Mouse (Mus musculus): ENCODE data around the gene Tgfbrap1.
"Not testable (repeated sequence)": the region's sequence is repeated elsewhere in the genome, so short reads cannot be mapped to it uniquely, and the experiment has no call there.

Gene Tgfbrap1

DNA sequence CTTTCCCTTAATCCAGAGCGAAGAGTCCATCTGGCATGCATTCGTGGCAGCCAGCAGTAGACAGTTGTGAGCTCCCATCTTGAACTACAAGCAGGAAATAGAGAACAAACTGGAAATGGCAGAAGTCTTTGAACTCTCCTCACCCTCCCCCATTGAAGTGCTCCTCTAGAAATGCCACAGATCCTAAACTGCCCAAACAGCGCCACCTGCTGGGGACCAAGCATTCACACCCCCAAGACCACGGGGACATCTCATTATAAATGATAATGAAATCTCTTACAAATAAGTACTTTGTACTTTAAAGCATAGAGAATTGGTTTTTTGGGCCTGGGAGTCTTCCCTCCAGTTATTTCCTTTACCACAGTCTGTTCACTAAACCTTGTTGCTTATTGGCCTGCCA, 12.1 kb upstream of the Tgfbrap1 start:
- peak; percentile 29 for DNase-seq (ENCODE audit: low spot score)

DNA sequence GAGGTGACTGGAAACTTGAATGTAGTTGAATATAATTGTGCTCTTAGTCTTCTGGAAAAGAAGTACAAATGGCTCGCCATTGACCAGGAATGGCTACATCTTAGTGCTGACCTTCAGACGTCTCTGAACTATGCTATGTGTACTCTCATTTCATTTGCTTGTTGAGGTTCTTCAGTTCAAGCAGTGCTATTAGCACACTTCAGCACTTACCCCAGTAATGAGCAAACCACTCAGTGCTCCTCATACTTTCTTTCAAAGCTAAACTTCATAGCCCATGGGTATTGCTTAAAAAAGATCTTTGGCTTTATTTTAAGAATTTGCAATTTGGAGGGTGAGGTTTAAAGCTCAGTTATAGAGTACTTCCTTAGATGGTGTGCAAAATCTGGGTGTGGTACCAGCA, 10.3 kb upstream of the Tgfbrap1 start:
- DNase-seq (ENCODE audit: low spot score): no peak

DNA sequence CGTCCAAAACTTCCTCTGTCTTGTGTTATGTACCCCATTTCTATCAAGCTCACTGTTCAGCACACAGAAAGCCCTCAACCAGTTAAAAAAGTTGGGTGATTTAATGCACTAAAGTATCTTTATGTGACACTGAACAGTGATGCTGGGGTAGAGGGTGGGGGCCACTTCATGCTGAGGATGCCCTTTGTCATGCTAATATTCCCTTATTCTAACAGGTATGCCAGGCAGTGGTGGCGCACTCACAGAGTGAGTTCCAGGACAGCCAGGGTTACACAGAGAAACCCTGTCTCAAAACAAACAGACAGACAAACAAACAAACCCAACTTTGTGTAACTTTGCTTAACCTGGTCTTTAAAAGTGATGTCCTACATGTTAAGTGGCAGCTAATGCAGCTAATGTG, 4.2 kb downstream of the Tgfbrap1 start:
- DNase-seq (ENCODE audit: low spot score): no peak

DNA sequence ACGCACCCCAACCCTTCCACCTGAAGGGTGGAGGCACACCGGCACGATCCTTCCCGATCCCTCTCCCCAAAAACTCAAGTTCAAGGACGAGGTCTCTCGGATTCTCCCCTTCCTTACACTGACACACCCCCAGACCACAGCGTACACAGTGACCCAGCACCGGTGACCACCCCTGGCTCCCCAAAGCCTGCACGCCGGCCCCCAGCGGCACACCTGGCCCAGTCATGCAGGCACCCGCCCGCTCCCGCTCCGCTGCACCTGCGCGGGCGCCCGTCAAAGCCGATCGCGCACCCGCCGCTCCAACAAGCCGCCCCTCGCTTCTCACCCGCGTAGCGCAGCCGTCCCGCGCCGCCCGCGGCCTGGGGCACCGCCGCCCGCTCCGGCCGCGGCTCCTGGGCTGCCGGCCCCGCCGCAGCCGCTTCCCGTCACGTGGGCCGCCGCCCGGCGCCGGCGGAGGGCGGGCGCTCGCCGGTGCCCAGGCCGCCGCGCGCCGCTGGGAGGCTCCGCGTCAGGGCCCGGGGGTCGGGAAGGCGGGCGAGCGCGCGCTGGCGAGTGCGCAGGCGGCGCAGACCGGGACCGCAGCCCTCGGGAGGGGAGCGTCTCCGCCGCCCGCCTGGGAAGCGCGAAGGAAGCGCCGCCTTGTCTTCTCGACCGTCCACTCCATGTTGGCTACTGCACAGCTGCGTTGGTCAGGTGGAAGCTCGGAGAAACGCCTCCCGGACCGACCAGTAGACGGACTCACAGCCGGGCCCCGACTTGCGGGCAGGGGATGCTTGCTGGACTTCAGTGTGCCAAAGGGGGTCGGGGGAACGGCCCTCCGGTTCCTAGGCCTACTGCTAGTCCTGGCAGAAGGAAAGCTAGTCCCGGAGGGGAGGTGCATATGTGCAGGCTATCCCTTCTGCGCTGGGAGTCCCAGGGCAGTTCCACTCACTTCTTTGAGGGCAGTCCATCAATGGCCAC, 6.1 kb downstream of the Tgfbrap1 start:
- peak; percentile 57 for DNase-seq (ENCODE audit: low spot score)

DNA sequence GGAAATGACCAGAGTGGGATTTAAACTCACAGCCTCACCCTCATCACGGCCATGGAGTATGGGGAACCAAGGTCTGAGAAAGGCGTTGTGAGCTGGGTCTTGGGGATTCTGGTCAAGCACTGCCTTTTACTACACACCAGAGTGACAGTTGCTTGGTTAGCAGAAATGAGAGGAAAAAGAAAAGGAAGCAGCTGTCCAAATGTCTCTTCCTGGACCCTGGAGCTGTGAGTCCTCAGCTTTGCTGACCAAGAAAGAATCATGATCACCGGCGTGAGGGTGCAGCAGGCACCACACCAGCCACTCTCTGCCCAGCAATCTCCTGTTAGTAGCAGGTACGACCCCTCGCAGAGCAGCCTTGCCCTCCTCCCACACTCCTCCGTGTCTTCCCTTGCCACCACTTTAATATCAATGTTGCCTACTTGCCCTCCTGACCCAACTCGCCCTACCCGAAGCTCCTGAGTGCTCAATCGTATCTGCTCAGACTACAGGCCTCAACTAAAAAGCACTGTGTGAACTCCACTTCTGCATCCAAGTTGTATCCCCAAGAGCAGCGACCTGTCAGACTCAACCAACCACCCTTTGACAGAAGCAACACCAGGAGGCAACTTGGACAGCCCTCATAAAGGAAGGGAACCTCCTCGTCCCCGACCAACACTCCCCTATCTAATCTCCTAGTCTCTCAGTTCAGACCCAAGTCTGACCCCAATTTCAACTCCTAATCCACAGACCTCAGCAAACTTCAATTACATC, 7.0 kb downstream of the Tgfbrap1 start:
- DNase-seq (ENCODE audit: low spot score): no peak

DNA sequence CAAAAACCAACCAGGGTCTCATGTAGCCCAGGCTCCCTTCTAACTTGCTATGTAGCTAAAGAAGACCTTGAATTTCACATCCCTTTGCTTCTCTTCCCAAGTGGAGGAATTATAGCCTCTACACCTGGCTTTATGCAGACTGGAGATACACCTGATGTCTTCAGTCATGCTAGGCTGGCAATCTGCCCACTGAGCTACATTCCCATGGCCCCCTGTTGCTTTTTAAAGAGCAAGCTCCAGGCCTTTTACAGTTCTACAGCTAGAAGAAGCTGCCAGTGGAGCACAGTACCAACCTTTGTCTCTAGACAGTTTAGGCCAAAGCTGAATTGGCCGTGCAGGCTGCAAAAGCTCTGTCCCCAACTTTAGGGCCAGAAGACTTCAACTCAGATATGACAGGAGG, 8.0 kb downstream of the Tgfbrap1 start:
- no peak for DNase-seq (ENCODE audit: low spot score)

DNA sequence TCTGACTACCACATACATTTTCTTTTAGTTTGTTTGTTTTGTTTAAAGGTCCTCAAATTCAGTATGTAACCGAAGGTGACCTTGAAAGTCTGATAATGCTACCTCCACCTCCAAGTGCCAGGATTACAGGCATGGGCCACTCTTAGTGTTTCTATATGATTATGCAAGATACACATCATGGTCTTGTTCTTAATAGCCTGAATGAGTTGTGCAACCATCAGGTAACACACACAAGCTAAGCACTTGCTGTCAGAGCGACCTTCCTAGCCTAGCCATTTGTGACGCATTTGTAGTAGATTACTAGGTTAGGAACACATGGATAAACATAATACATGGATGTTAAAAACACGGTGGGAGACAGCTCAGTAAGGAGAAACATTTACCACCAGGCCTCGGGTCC, 15.5 kb downstream of the Tgfbrap1 start:
- no peak for DNase-seq (ENCODE audit: low spot score)

DNA sequence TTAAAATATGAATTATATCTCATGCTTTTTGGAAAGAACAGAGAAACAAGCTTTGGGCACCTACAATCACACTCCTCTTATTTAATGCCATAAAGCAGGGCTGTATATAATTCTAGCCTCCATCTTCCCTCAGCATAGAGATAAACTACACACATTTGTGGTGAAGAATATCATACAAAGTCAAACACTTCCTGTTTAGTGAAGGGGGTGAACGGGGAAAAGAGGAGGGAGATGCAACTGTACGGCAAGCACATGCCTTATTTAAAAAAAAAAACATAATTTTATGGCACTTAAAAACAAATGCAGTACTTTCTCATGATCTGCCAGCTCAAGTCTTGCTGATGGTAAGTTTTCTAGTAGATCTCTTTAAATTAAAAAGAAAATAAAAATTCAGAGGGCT, 20.3 kb downstream of the Tgfbrap1 start:
- no peak for DNase-seq (ENCODE audit: low spot score)

DNA sequence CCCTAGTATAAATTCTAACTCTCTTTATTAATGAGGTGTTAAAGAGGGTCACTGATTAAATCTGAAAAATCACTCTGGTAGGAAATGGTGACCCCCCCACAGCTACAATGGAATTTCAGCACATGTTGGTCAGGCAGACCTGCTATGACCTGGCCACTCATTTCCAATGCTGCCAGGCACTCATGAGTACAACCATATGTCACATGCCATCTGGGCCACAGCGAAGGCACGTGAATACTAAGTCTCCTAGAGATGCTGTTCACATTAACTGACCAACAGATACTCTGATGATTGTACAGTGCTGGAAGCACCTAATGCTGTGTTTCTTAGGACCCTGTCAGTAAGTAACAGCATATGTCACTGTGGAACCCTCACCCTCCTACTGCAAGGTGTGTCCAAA, 23.6 kb downstream of the Tgfbrap1 start:
- no peak for DNase-seq (ENCODE audit: low spot score)

DNA sequence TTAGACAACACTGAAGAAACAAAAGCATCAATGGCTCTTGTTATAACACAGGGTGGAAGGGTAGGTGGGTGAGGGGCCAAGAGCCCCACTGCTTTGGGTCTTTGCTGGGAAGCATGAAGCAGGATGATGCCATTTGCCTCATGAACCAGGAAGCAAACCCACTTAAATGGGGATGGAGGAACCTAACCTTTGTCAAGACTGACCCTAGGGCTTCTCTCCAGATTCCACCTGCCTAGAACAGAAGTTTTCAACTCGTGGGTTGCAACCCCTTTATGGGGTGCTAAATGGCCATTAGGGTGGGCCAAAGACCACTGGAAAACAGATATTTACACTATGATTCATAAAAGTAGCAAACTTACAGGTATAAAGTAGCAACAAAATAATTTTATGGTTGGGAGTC, 25.9 kb downstream of the Tgfbrap1 start:
- DNase-seq (ENCODE audit: low spot score): no peak

DNA sequence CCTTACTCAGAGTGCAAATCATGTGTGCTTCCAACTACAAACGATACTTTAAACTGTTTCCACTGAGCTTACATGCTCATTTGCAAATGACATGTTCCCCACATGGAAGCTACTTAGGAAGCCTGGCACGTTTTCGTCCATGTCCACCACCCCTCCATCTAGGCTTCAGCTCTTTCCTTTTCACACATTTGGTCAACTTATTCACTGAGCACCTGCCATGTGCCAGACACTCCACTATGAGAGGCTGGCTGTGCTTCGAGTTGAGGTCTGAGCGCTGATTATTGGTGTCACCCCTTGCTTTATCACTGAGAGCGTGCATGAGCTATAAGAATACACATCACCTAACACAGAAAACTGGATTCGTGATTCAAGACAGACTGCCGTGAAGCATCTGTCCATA, 26.4 kb downstream of the Tgfbrap1 start:
- no peak for DNase-seq (ENCODE audit: low spot score)

DNA sequence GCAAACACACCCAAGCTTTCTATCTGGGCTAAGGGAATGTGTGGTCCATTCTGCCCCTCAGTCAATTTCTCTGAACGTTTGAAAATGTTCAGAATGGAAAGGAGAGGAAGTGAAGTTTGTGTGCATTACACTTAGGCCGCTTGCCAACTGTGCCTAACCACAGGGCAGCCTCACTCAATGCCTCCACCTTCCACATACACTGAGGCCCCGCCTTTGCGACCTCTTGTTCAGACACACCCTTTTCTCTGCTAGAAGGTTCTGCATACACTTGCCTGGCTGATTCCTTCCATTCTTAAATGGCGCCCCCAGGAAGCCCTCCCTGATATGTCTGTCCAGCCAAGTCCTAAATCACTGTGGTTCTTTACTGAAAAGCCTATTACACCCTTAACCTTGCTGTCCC, 27.7 kb downstream of the Tgfbrap1 start:
- DNase-seq (ENCODE audit: low spot score): no peak

DNA sequence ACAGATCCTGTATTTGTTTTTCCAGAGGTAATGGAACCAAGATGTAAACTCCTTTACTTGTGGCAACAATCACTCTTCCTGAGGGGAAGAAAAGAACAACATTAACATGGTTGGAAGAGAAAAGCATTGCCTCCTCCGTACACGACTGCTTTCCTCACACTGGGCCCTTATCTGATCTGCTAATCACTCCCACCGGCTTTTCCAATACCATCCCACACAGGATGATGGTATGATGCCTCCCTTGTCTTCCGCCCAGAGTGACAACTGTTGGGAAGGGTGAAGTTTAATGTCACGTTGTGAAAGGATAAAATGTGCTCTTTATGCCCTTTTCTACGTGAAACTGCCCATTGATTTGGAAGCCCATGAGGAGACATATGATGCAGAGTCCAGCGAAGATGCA, 30.9 kb downstream of the Tgfbrap1 start:
- DNase-seq (ENCODE audit: low spot score): no peak

DNA sequence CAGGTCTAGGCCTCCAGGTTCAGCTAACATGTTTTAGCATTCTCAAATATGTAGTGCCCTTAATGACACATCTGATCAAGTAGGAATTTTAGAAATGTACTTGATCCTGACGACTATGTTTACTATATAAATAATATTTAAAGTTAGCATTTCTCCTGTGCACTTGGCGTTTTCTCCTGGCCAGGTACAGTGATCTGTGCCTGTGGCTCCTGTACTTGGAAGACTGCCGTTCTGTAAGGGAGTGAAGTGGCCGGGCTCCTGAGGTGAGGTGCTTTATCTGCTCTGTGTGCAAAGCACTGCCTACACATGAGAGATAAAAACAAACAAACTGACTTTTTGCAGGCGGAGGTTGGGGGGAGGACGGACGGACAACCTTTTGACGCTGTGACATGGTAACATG, 31.9 kb downstream of the Tgfbrap1 start:
- no peak for DNase-seq (ENCODE audit: low spot score)

DNA sequence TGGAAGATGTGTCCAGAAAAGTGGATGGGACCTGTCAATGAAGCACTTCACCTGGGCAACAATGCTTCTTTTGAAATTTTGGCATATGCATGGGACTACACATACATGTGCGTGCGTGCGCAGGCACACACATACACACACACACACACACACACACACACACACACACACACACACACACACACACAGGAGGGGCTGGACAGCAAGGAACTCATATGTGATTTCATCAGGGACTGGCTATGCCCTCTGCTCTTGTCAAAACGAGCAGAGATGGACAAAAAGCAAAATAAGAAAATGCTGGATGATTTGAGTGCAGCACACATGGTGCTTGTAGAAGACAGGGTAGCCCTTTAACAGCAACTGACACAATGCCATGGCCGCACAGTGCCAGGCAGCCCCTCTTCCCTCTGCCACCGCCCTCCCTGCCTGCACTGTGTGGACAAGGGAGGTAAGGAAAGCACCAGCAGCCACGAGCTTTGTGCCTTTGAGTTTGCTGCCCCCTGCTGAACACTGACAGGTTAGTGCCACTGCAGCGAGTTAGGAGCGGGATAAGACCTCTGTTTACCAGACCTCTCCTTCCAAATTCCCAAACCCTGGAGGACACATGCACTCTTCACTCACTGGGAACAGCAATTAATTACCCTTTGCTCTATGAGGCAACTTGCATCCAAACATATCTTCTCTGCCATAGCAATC, 32.7 kb downstream of the Tgfbrap1 start:
- DNase-seq (ENCODE audit: low spot score): no peak

DNA sequence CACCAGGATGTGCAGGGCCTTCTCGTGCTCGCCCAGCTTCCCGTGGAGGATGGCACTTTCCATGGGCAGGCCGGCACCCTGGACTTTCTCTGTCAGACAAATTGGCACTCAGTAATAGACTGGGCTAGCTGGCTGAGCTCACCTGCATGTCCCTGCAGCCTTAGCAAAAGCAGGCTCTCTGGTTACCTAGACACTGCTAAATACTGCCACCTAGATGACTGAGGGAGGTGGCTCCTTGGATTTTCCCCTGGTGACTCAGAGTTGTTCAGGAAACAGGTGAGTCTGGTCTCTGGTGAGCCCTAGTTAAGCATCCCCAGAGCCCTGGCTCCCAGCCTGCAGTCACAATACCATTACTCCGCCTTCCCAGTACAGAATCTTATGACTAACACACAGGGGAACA, 46.5 kb downstream of the Tgfbrap1 start:
- no peak for DNase-seq (ENCODE audit: low spot score)

DNA sequence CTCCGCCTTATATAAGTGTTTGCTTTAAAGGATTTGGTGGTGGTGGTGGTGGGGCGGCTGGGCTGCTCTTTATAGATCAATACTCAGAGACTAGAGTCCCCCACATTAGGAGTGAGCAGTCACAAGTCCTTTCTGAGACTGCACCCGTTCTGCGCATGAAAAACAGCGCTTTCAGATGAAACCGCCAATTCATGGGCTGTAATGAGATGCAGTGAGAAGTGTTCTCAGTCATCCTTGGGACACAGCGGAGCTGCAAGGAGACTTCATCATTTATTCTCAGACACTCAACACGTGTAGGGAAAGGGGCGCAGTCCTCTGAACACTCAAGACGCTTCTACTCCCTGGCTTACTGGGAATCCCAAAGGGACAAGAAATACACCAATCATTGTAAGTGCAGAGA, 50.6 kb downstream of the Tgfbrap1 start:
- no peak for DNase-seq (ENCODE audit: low spot score)

DNA sequence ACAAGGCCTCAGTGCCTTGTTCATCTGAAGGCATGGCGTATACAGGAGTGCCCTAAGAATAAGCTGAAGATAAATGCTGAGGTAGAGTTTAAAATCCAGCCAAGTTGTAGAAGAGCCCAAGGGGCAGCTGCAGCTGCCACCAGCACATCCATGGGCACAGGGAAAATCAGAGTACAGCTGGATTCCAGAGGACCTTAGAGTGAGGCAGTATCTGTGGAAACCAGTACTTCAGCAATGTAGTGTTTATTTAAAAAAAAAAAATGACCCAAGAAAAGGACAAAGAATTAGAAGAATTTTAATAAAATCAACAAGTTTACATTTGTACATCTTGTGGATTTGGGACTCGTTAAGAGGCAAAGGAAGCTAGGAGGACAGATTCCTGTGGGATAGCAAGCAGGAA, 51.4 kb downstream of the Tgfbrap1 start:
- no peak for DNase-seq (ENCODE audit: low spot score)

DNA sequence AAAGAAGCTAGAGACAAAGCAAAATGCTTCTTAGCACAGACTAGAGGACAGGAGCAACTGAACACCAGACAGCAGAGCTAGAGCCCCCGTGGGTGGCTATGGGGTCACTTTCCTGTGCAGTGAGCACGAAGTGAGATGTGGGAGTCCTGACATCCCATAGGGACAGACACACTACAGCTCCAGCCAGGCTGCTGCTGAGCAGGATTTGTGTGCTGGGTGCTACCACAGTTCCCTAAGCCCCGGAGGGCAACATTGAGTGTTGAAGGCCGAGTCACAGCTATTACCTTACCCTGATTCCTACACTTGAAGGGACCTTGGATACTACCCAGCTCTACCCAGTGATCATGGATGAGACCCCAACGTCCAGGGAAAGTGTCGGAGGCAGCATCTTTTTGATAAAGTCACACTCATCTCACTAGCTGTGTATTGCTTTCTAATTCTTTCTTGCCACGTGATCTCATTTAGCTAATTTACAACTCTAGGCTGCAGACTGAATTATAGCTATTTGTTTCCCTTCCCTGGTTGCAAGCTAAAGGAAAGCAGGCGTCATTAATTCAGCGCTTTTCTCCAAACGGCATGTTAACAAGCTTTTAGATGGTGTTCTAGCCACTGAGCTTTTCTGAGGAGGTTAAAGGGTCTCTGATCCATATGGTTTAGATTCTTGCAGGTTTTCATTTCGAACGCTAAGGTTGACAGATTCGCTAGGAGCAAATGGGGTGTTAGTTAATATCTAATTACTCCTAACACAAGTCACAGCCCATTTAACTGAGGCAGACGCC, 53.0 kb downstream of the Tgfbrap1 start:
- no peak for DNase-seq (ENCODE audit: low spot score)

DNA sequence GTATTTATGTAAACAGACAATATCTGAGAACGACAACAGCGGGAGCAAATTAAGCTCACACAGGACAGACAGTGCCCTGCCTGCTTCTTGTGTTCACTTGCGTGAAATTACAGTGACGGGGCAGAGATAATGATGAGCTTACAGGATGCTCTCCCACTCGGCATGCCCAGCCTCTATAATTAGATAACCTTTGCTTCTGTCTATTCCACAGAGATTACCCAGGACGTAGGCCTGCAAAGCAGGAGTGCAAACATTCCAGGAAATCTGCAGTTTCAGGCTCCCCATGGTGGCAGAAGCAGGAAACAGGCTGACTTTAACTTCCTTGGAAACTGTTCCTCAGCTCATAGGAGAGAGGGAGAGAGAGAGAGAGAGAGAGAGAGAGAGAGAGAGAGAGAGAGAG, 56.2 kb downstream of the Tgfbrap1 start:
- DNase-seq (ENCODE audit: low spot score): no peak

DNA sequence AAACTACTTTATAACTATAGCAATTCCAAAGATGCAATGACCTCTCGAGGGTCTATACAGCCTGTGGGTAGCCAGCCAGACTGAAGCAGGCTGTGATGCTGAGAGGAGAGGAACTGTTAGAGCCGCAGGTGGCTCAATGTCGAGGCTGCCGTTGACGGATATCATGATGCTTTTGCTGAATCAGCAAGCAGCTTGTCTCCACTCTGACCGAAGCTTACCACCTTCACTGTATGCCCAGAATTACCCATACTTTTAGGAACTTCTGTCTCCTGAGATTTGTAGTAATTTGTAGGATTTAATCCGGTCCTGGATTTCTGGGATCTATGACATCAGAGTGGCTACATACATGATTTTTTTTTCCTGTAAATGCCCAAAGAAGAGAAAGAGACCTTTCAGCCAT, 62.4 kb downstream of the Tgfbrap1 start:
- DNase-seq (ENCODE audit: low spot score): no peak

DNA sequence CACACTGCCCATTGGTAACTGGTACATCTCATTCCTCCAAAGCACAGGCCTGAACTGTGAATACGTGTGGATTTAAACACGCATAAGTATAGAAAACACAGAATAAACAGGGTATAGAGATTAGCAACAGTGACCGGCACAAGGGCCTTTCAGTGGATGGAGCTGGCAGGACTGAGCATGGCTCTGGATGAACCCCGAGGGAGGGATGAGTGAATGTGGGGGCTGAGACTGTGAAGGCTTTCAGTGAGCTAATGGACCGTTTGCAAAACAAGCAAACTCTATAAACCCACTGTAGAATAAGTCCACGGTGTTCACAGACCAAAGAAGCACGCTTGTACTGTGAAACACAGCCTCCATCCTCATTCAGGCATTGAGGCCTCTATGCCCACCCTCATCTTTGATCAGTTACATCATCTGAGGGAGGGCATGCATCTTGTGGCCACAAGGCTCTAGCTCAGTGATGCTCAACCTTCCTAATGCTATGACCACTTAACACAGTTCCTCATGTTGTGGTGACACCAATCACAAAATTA, 83.2 kb downstream of the Tgfbrap1 start:
- DNase-seq (ENCODE audit: low spot score): not testable (repeated sequence)
